Mouse (Mus musculus) neutrophil, adult 5-6 weeks (primary cell): Measurements from ENCODE around the gene Ube2s. TPM values are rescaled to one million over a fixed set of nuclear protein-coding genes. Genes with fewer than 3 reads are reported as not detected.

Experiments used
- ATAC-seq: fragments of 151-379, 151-347 bp; 2 replicates; pipeline ENCODE4 v1.8.0; 2017; ENCODE audit warnings: mild to moderate bottlenecking, moderate TSS enrichment; ENCODE audit not compliant: insufficient number of reproducible peaks, poor library complexity, low FRiP score, severe bottlenecking; ENCODE audit errors: extremely low read depth
- total RNA-seq: library from RNA; stranded (forward); fragments of 200-1000 nt; gene quantifications from 2 replicates; pipeline ENCODE4 v1.2.3, GENCODE M21; 2017

Ube2s gene
- total RNA-seq, 1 experiment from 2014 or later: 103 TPM

- no peak for ATAC-seq
Observed at GRCm38 (mm10) chr7:4783667-4784268, 28.6 kb downstream of the Ube2s start.

DNA sequence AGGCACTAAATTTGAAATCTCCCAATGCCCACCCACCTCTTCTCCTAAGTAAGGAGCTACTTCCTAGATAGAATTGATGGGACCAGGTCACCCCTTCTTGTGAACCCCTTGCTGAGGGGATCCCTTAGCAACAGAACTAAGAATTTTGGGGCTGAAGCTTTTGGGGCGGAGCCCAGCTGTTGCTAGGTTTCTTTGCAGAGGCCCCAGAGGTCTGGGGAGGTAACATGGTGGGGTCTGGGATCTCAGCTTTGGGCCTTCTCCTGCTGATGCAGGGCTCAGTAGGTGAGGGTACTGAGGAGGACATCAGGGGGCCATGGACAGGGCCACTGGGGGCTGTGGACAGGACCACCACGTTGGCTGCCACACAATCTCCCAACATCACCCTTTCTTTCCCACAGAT is 29.6 kb downstream of the Ube2s start, which contains the start of the genes Il11 and Tmem190:
TSS of gene Il11 (minus strand) at position 101 of the 400 bp plus-strand sequence.
TSS of gene Tmem190 (plus strand) at position 179 of the 400 bp plus-strand sequence.
- no peak for ATAC-seq

- ATAC-seq: no peak
Observed at GRCm38 (mm10) chr7:4782130-4782529, 30.3 kb downstream of the Ube2s start.

GRCm38 (mm10) chr7:4779921-4780320 is 32.5 kb downstream of the Ube2s start:
- ATAC-seq: no peak

- no peak for ATAC-seq
Observed at GRCm38 (mm10) chr7:4777851-4778637, 34.3 kb downstream of the Ube2s start.

GRCm38 (mm10) chr7:4776861-4777830 is 35.2 kb downstream of the Ube2s start:
- no peak for ATAC-seq

DNA sequence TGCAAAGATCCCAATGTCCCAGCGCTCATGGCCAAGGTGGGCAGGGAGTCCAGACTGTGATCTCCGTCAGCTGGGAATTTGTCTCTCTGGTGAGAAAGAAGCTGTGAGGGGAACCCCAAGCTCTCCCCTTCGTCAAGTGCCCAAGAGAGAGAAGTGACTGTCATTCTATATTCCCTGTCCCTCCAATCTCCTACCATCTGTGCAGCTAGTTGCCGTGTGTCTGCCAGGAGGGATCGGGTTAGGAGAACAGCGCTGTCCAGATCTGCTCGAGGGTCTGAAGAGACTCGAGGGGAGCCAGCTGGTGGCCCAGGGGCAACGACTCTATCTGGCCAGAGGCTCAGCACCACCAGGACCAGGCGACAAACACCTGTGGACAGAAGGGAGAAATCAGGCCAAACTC is 36.3 kb downstream of the Ube2s start:
- ATAC-seq: no peak

DNA sequence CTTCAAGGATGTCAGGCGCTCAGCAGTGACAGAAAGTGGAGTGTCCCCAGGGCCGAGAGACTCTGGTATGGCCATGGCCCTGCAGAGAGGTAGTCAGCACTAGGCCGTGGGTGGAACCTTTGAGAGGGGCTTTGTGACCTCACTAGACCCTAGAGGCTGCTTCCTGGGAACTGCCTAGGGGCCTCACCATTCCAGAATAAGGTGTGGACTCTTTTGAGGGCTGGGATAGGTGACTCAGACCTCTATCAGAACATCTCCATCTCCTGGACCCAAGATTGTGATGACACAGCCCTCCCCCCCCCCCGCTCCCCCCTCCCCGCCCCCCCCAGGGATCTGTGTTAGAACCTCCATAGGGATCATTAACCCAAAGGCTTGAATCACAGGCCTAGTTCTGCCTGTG is 41.2 kb downstream of the Ube2s start, which contains the start of gene Fam71e2:
TSS of gene Fam71e2 (minus strand) at position 101 of the 400 bp plus-strand sequence.
- no peak for ATAC-seq

GRCm38 (mm10) chr7:4764946-4765710 is 47.3 kb downstream of the Ube2s start:
- ATAC-seq: no peak

DNA sequence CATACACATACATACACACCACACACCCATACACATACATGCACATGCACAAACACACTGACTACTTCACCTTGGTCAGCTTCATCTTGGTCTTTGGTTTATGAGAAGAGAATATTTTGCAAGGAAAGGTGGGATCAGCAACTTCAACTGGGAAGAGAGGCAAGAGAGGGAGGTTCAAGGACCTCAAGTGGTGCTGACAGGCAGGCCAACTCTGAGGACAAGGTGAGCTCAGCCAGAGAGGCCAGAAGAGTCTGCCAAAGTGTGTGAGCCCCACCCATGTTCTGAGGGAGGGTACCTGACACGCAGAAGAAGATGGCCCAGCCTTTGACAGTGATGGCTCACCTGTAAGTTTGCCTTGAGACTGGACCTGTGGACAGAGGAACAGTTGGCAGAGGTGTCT is 52.7 kb downstream of the Ube2s start:
- ATAC-seq: no peak

- ATAC-seq: peak; percentile 47; the same call in 1 of the 2 replicates
Observed at GRCm38 (mm10) chr7:4752821-4753570, 59.4 kb downstream of the Ube2s start, which contains the start of gene Cox6b2. Gene Cox6b2, minus strand, starts transcription at chr7:4753094.

DNA sequence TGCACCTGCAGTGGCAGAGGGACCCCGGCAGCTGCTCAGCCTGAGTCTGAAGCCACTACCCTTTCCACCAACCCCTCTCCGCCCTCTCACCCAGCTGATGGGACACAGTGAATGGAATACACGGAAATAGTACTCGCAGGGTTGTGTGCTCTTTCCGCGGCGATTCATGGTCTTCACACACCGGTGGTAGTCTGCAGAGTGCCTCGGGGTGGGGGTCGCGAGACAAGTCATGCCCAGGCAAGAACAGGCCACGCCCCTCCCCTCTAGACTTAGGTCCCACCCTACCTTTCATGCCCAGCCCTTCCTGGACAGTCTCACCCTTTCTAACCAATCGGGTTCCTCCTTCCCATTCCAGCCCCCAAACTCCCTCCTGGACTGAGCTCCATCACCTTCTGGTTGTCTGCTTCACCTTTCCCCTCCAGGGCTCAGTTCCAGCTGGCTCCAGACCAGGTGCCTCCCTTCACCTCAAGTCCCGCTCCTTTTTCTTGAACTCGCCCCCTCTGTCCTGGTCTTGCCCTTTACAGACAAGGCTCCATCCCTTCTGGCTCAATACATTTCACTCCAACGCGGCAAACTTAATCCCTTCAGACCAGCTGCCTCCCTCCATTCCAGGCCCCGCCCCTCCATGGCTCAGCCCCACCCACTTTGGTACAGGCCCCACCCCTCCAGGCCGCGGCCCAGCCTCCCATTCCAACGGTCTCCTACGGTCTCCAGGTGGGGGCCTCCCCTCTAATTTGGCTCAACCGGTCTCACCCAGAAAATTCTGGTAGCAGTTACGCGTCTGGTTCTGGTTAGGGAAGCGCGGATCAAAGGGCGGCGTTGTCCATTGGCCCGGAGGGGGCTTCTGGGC is 60.2 kb downstream of the Ube2s start:
- ATAC-seq: no peak

GRCm38 (mm10) chr7:4749169-4749568 is 63.2 kb downstream of the Ube2s start:
- ATAC-seq: no peak

GRCm38 (mm10) chr7:4748321-4748720 is 64.1 kb downstream of the Ube2s start:
- ATAC-seq: no peak

DNA sequence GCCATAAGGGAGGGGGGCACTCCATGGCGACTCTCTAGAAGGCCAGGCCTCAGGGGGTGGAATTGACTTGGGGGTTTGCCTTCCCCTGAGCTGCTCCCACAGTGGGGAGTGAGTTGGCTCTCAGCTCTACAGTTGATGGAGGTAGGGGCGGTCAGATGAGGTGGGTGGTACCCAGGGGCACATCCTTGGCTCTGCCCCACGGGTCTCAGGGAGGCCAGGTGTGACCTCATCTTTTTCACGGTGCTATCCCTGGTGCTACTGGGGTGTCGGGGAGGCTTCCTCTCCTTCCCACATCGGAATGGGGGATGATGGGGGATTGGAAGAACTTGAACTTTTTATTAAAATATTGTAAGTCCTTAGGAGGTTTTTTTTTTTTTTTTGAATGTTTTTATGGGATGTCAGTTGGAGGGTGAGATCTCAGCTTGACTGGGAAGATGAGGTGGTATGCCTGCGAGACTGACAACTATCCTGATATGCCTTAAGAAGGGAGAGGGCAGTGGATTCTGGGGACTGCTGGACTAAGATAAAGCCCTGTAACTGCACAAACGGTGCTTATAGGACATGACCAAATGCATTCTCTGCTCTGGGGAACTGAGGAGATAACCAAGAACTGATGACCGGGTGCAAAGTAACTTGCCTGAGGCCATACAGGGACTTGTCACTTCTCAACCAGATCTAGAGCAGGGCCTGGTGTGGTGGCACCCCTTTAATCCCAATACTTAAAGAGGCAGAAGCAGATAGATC is 65.1 kb downstream of the Ube2s start:
- no peak for ATAC-seq

GRCm38 (mm10) chr7:4746326-4746980 is 65.9 kb downstream of the Ube2s start:
- ATAC-seq: no peak
